Mouse (Mus musculus): ENCODE results near the gene Gm2696. TPM values are rescaled to one million over a fixed set of nuclear protein-coding genes. Genes with fewer than 3 reads are reported as not detected.

Gm2696 gene
- total RNA-seq, 2 experiments from 2014 or later: not detected

DNA sequence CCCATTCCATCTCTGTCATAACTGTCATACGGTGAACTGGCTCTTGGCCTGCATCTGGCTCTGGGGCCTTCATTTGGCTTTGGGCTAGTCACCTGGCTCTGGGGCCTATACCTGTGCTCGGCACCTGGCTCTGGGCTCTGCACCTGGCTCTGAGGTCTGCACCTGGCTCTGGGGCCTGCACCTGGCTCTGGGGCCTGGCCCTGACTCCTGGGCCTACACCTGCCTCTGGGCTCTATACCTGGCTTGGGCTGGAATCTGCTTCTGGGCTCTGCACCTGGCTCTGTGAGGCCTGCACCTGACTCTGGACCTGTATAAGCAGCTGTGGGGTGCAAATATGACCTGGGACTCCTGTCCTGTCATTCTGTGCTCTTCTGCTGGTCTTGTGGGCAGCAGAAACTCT lies 33.1 kb downstream of the Gm2696 start:
- DNase-seq: no peak

DNA sequence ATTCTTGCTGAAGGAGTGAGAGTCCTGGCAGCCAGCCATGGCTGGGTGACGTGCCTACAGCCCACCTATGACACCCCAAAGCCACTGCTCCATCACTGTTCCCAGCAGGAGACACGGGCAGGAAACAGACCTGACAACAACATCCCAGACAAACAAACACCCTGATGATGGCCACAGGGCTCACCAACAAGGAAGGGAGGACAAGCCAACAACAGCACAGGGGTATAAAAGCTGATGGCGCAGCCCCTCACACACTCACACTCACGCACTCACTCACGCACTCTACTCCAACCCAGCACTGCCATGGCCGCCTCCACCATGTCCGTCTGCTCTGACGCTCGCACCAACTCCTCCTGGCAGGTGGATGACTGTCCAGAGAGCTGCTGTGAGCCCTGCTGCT lies 38.1 kb downstream of the Gm2696 start, which contains the start of gene Gm10318:
Gm10318 (plus strand) TSS at position 301 of the 400 bp plus-strand sequence.
- DNase-seq: no peak

GRCm38 (mm10) chr10:77861675-77862074 lies 47.2 kb downstream of the Gm2696 start, which contains the start of gene Gm3285:
TSS of gene Gm3285 (plus strand) at chr10:77861975.
- no peak for DNase-seq

DNA sequence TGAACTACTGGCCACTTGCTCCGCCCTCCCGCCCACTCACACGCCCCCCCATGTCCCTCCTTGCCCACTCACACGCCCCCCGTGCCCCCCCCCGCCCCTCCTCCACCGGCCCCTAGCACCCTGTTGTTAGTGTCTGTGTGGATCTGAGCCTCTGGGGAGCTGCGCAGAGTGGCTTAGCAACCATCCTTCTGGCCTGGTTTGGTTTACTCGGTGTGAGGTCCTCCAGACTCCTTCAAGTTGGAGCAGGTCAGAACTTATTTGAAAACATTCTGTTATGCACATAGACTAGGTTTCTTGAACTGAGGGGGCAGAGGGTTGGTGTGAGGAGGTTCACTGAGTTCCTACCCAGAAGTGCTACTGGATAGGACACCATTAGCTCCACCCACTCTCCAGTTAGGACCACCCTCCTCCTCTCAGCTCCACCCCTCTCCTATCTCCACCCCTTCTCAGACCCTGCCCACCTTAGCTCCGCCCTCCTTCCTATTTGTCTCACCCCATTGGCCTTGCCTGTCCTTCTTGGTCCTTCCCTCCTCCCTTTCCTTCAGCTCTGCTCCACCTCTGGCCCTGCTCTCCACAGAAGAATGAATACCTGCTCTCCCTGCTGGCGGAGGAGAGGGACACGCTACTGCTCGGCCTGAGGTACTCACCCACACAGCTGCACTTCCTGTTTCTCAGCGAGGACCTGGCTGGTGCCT lies 49.7 kb downstream of the Gm2696 start:
- peak; percentile 32 for DNase-seq

- peak; percentile 26 for DNase-seq
Observed at GRCm38 (mm10) chr10:77864762-77865143, 50.3 kb downstream of the Gm2696 start.

DNA sequence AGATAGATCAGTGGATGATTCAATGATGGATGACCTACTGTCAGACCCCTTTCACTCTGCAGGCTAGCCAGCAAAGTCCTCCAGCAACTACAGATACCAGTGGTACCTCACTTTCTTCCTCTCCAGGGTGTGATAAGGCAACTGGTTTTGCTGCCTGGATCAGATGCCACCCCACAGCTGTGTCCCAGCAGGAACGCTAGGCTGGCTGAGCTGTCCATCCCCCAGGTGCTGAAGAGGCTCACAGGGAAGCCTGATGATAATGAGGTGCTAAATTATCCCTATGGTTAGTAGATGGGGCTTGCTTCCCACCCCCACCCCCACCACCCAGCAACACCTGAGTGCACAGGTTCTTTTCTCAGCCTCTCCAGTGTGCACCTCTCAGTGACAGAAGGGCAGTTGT lies 53.1 kb downstream of the Gm2696 start:
- DNase-seq: peak; percentile 18

- DNase-seq: no peak
Observed at GRCm38 (mm10) chr10:77869651-77870050, 55.2 kb downstream of the Gm2696 start.

- DNase-seq: peak; percentile 58
Observed at GRCm38 (mm10) chr10:77878985-77879384, 64.5 kb downstream of the Gm2696 start.

- DNase-seq: no peak
Observed at GRCm38 (mm10) chr10:77880305-77880704, 65.8 kb downstream of the Gm2696 start.

GRCm38 (mm10) chr10:77882553-77882952 lies 68.1 kb downstream of the Gm2696 start:
- DNase-seq: no peak

Other genes with a start within 250 kb of the Gm2696 start
- gene Pttg1ip, start 233.0 kb upstream of the Gm2696 start, total RNA-seq (2021): 100 to 1,000 TPM; 160 to 178 TPM
- 100 to 1,000 TPM; 119 to 125 TPM for gene Sumo3, start 208.6 kb upstream of the Gm2696 start, total RNA-seq (2021)
- gene Gm49325, start 208.5 kb upstream of the Gm2696 start, total RNA-seq (2021): 10 to 100 TPM; 22.3 to 30.4 TPM
- gene Ube2g2, start 192.4 kb upstream of the Gm2696 start, total RNA-seq (2021): 10 to 100 TPM; 44.4 to 46.1 TPM
- under 1 TPM; 0.27 to 0.64 TPM for gene Tspear, start 128.1 kb upstream of the Gm2696 start, total RNA-seq (2021)
- not detected for gene Gm19402, start 123.9 kb upstream of the Gm2696 start, total RNA-seq (2021)
- not detected for gene Gm9508, start 117.4 kb upstream of the Gm2696 start, total RNA-seq (2021)
- gene Gm10272, start 108.1 kb upstream of the Gm2696 start, total RNA-seq (2021): not detected
- gene Gm10024, start 103.2 kb upstream of the Gm2696 start, total RNA-seq (2021): not detected
- gene Gm10142, start 98.9 kb upstream of the Gm2696 start, total RNA-seq (2021): not detected
- not detected for gene Krtap12-1, start 94.1 kb upstream of the Gm2696 start, total RNA-seq (2021)
- not detected for gene Gm10100, start 88.2 kb upstream of the Gm2696 start, total RNA-seq (2021)
- gene Gm18596, start 72.0 kb upstream of the Gm2696 start, total RNA-seq (2021): not detected
- not detected for gene Gm9736, start 63.3 kb upstream of the Gm2696 start, total RNA-seq (2021)
- gene Gm3233, start 55.0 kb upstream of the Gm2696 start, total RNA-seq (2021): not detected
- gene Gm3238, start 43.4 kb upstream of the Gm2696 start, total RNA-seq (2021): not detected
- gene Gm7138, start 37.7 kb upstream of the Gm2696 start, total RNA-seq (2021): not detected
- not detected for gene Gm3250, start 32.1 kb upstream of the Gm2696 start, total RNA-seq (2021)
- gene Gm7137, start 26.5 kb upstream of the Gm2696 start, total RNA-seq (2021): not detected
- gene Gm9639, start 19.6 kb upstream of the Gm2696 start, total RNA-seq (2021): not detected
- gene Gm19668, start 15.5 kb upstream of the Gm2696 start, total RNA-seq (2021): not detected
- not detected for gene Gm9507, start 2.8 kb upstream of the Gm2696 start, total RNA-seq (2021)
- gene Krtap10-4, start 12.4 kb downstream of the Gm2696 start, total RNA-seq (2021): not detected
- not detected for gene Krtap10-10, start 21.3 kb downstream of the Gm2696 start, total RNA-seq (2021)
- not detected for gene Gm36176, start 32.1 kb downstream of the Gm2696 start, total RNA-seq (2021)
- not detected for gene Gm10318, start 38.2 kb downstream of the Gm2696 start, total RNA-seq (2021)
- not detected for gene Gm3285, start 47.3 kb downstream of the Gm2696 start, total RNA-seq (2021)
- gene Lrrc3, start 87.9 kb downstream of the Gm2696 start, total RNA-seq (2021): 10 to 100 TPM; 12.1 to 16.7 TPM
- gene Trpm2, start 155.9 kb downstream of the Gm2696 start, total RNA-seq (2021): 1 to 10 TPM; 2.3 to 2.8 TPM
- 10 to 100 TPM; 15.7 to 21.4 TPM for gene 1810043G02Rik, start 163.8 kb downstream of the Gm2696 start, total RNA-seq (2021)
- 100 to 1,000 TPM; 142 to 172 TPM for gene Pfkl, start 195.4 kb downstream of the Gm2696 start, total RNA-seq (2021)
- gene Dnmt3l, start 227.3 kb downstream of the Gm2696 start, total RNA-seq (2021): 1 to 10 TPM; 2.4 to 6.4 TPM
- gene Aire, start 228.9 kb downstream of the Gm2696 start, total RNA-seq (2021): under 1 TPM in 1 of 2 experiments, not detected in 1; 0.12 TPM

Data from adrenal gland, postnatal 10 days (tissue).